Mouse (Mus musculus) left cerebral cortex, adult 18-20 months (tissue): ENCODE data around the gene Pla2g2d. TPM values are rescaled to one million over a fixed set of nuclear protein-coding genes. Genes with fewer than 3 reads are reported as not detected.

Source experiments
- DNase-seq, 2 experiments: peaks; one replicate each; pipeline ENCODE4 v3.0.0; 2021 to 2022; ENCODE audit warnings: low spot score in 2 of 2, mixed read lengths in 1 of 2
- total RNA-seq, 2 experiments: library from RNA; stranded (reverse); gene quantifications; 2 replicates each; pipeline ENCODE4 v1.2.3; 2021

The Pla2g2d gene
- total RNA-seq, 2 experiments from 2014 or later, result 0.47 to 0.77 TPM

GRCm38 (mm10) chr4:138777417-138778407 is 2.2 kb downstream of the Pla2g2d start:
- no peak for DNase-seq

- no peak for DNase-seq
Observed at GRCm38 (mm10) chr4:138780300-138780699, 4.8 kb downstream of the Pla2g2d start.

- peak; percentile 69 to 78 for DNase-seq
Observed at GRCm38 (mm10) chr4:138782098-138782497, 6.6 kb downstream of the Pla2g2d start.

- no peak for DNase-seq
Observed at GRCm38 (mm10) chr4:138785721-138786120, 10.2 kb downstream of the Pla2g2d start.

GRCm38 (mm10) chr4:138786141-138786540 is 10.6 kb downstream of the Pla2g2d start:
- DNase-seq, result peak in 1 of 2 experiments; percentile 51

- no peak for DNase-seq
Observed at GRCm38 (mm10) chr4:138788381-138788780, 12.8 kb downstream of the Pla2g2d start.

- DNase-seq, result no peak
Observed at GRCm38 (mm10) chr4:138791452-138791851, 15.9 kb downstream of the Pla2g2d start.

- DNase-seq, result no peak
Observed at GRCm38 (mm10) chr4:138792599-138792998, 17.1 kb downstream of the Pla2g2d start.

GRCm38 (mm10) chr4:138793276-138793675 is 17.7 kb downstream of the Pla2g2d start:
- DNase-seq, result peak; percentile 71 to 76

- no peak for DNase-seq
Observed at GRCm38 (mm10) chr4:138794344-138794743, 18.8 kb downstream of the Pla2g2d start.

- DNase-seq, result no peak
Observed at GRCm38 (mm10) chr4:138796513-138797216, 21.1 kb downstream of the Pla2g2d start.

GRCm38 (mm10) chr4:138797217-138797570 is 21.7 kb downstream of the Pla2g2d start:
- DNase-seq, result peak; percentile 28 to 49

GRCm38 (mm10) chr4:138800134-138800744 is 24.7 kb downstream of the Pla2g2d start:
- no peak for DNase-seq

GRCm38 (mm10) chr4:138801631-138802030 is 26.1 kb downstream of the Pla2g2d start:
- DNase-seq, result peak; percentile 26 to 50

GRCm38 (mm10) chr4:138802917-138803316 is 27.4 kb downstream of the Pla2g2d start:
- no peak for DNase-seq

- no peak for DNase-seq
Observed at GRCm38 (mm10) chr4:138805248-138805647, 29.7 kb downstream of the Pla2g2d start.

- no peak for DNase-seq
Observed at GRCm38 (mm10) chr4:138806160-138806559, 30.6 kb downstream of the Pla2g2d start.

GRCm38 (mm10) chr4:138806920-138807541 is 31.5 kb downstream of the Pla2g2d start:
- no peak for DNase-seq

- DNase-seq, result no peak
Observed at GRCm38 (mm10) chr4:138816166-138816565, 40.6 kb downstream of the Pla2g2d start.

- DNase-seq, result no peak
Observed at GRCm38 (mm10) chr4:138817736-138818135, 42.2 kb downstream of the Pla2g2d start.

- no peak for DNase-seq
Observed at GRCm38 (mm10) chr4:138819101-138819500, 43.6 kb downstream of the Pla2g2d start.
